Mouse (Mus musculus): ENCODE results near the gene Kdm5a.
A peak's percentile ranks its signal among the peaks of the same experiment; 100 is the strongest.

Gene Kdm5a

GRCm38 (mm10) chr6:120472455-120473140 is 108.7 kb downstream of the Kdm5a start:
- DNase-seq (ENCODE audit: low read depth, low spot score): no peak

- DNase-seq (ENCODE audit: low read depth, low spot score): no peak
Observed at GRCm38 (mm10) chr6:120473427-120473826, 109.5 kb downstream of the Kdm5a start.

- DNase-seq (ENCODE audit: low read depth, low spot score): no peak
Observed at GRCm38 (mm10) chr6:120475288-120475687, 111.4 kb downstream of the Kdm5a start.

- DNase-seq (ENCODE audit: low read depth, low spot score): no peak
Observed at GRCm38 (mm10) chr6:120479302-120479701, 115.4 kb downstream of the Kdm5a start.

GRCm38 (mm10) chr6:120480361-120480760 is 116.4 kb downstream of the Kdm5a start:
- no peak for DNase-seq (ENCODE audit: low read depth, low spot score)

GRCm38 (mm10) chr6:120481538-120481937 is 117.6 kb downstream of the Kdm5a start:
- no peak for DNase-seq (ENCODE audit: low read depth, low spot score)

- no peak for DNase-seq (ENCODE audit: low read depth, low spot score)
Observed at GRCm38 (mm10) chr6:120482021-120482420, 118.1 kb downstream of the Kdm5a start.

GRCm38 (mm10) chr6:120482756-120483155 is 118.8 kb downstream of the Kdm5a start:
- no peak for DNase-seq (ENCODE audit: low read depth, low spot score)

GRCm38 (mm10) chr6:120483211-120483626 is 119.3 kb downstream of the Kdm5a start:
- DNase-seq (ENCODE audit: low read depth, low spot score): no peak

- no peak for DNase-seq (ENCODE audit: low read depth, low spot score)
Observed at GRCm38 (mm10) chr6:120485038-120485437, 121.1 kb downstream of the Kdm5a start.

- DNase-seq (ENCODE audit: low read depth, low spot score): no peak
Observed at GRCm38 (mm10) chr6:120486051-120486510, 122.2 kb downstream of the Kdm5a start.

GRCm38 (mm10) chr6:120488647-120489046 is 124.7 kb downstream of the Kdm5a start:
- DNase-seq (ENCODE audit: low read depth, low spot score): no peak

- DNase-seq (ENCODE audit: low read depth, low spot score): no peak
Observed at GRCm38 (mm10) chr6:120489461-120489860, 125.5 kb downstream of the Kdm5a start.

GRCm38 (mm10) chr6:120491064-120491463 is 127.1 kb downstream of the Kdm5a start:
- no peak for DNase-seq (ENCODE audit: low read depth, low spot score)

- no peak for DNase-seq (ENCODE audit: low read depth, low spot score)
Observed at GRCm38 (mm10) chr6:120491862-120492498, 128.1 kb downstream of the Kdm5a start.

- no peak for DNase-seq (ENCODE audit: low read depth, low spot score)
Observed at GRCm38 (mm10) chr6:120492499-120493373, 128.8 kb downstream of the Kdm5a start.

- peak; percentile 82 for DNase-seq (ENCODE audit: low read depth, low spot score)
Observed at GRCm38 (mm10) chr6:120493374-120494181, 129.7 kb downstream of the Kdm5a start, which contains the start of gene Tmem121b. TSS of gene Tmem121b (minus strand) at chr6:120493807.

All from brain, embryonic 18.5 days (tissue).